Mouse (Mus musculus) ES-Bruce4 (cell line): ENCODE data around the gene Plcb1. TPM values are rescaled to one million over a fixed set of nuclear protein-coding genes. Genes with fewer than 3 reads are reported as not detected.
A peak's percentile ranks its signal among the peaks of the same experiment; 100 is the strongest.
"Not testable (repeated sequence)": the region's sequence is repeated elsewhere in the genome, so short reads cannot be mapped to it uniquely, and the experiment has no call there.

Experiments used
- H3K27ac ChIP-seq: 2 replicates; pipeline ENCODE4 v1.5.1; 2012; ENCODE audit warnings: low read length, inconsistent platforms; ENCODE audit not compliant: insufficient read depth
- H3K27me3 ChIP-seq: 2 replicates; pipeline ENCODE4 v1.6.1; 2012; ENCODE audit warnings: mild to moderate bottlenecking, low read length, inconsistent platforms; ENCODE audit not compliant: control insufficient read depth, poor library complexity, insufficient read depth, severe bottlenecking
- H3K36me3 ChIP-seq: 2 replicates; pipeline ENCODE4 v1.6.1; 2012; ENCODE audit warnings: inconsistent platforms, mild to moderate bottlenecking, low read length, moderate library complexity; ENCODE audit not compliant: control insufficient read depth, poor library complexity, insufficient read depth, severe bottlenecking
- H3K4me1 ChIP-seq: one replicate; pipeline ENCODE4 v1.8.1; 2011; ENCODE audit warnings: low read length; ENCODE audit not compliant: control insufficient read depth, insufficient read depth
- H3K4me3 ChIP-seq: 2 replicates; pipeline ENCODE4 v1.5.1; 2011; ENCODE audit warnings: low read depth, mild to moderate bottlenecking, low read length
- H3K9ac ChIP-seq: 2 replicates; pipeline ENCODE4 v1.6.1; 2012; ENCODE audit warnings: low read depth, mild to moderate bottlenecking, inconsistent platforms; ENCODE audit not compliant: poor library complexity, severe bottlenecking
- H3K9me3 ChIP-seq: replicated peaks from 2 replicates; pipeline ENCODE4 v1.6.1; 2012; ENCODE audit warnings: mild to moderate bottlenecking, low read length, inconsistent platforms; ENCODE audit not compliant: control insufficient read depth, poor library complexity, insufficient read depth, severe bottlenecking
- CTCF ChIP-seq: IDR thresholded peaks from one replicate; pipeline ENCODE4 v1.8.1; 2011; ENCODE audit warnings: low read depth, low read length
- EP300 ChIP-seq: IDR thresholded peaks from 2 replicates; pipeline ENCODE4 v1.6.1; 2011; ENCODE audit warnings: low read depth, low read length; ENCODE audit not compliant: insufficient read depth
- POLR2A ChIP-seq: IDR thresholded peaks from one replicate; pipeline ENCODE4 v1.8.1; 2011; ENCODE audit warnings: low read length; ENCODE audit not compliant: insufficient read depth
- polyA plus RNA-seq: library from polyadenylated mRNA; stranded (reverse); fragments of >200 nt; gene quantifications from 2 replicates; pipeline ENCODE4 v1.2.4, GENCODE M21; 2011; ENCODE audit warnings: low read depth; ENCODE audit not compliant: missing spikeins, insufficient read depth, insufficient read length

The Plcb1 gene
- polyA plus RNA-seq, 1 experiment, result 0.19 TPM

- no peaks in the 10 kb centered on the region for H3K4me1 ChIP-seq
- H3K9me3 ChIP-seq, result no peaks in the 10 kb centered on the region
- no peak overlapping the region for H3K4me3 ChIP-seq
- H3K27ac ChIP-seq, result no peak overlapping the region
- TF ChIP-seq CTCF (no peak), EP300 (no peak), POLR2A (no peak)
- H3K36me3 ChIP-seq, result no peaks in the 10 kb centered on the region
- H3K27me3 ChIP-seq, result no peaks in the 10 kb centered on the region
- no peak overlapping the region for H3K9ac ChIP-seq
Measured at GRCm38 (mm10) chr2:135370259-135370835, 584.5 kb downstream of the Plcb1 start.

- H3K27ac ChIP-seq, H3K27me3 ChIP-seq, H3K36me3 ChIP-seq, H3K4me3 ChIP-seq, H3K4me1 ChIP-seq, H3K9me3 ChIP-seq, H3K9ac ChIP-seq: not testable (repeated sequence)
Measured at GRCm38 (mm10) chr2:135380796-135381195, 594.9 kb downstream of the Plcb1 start.

GRCm38 (mm10) chr2:135381396-135381795, 595.5 kb downstream of the Plcb1 start:
- Histone ChIP-seq H3K27me3 (no peaks in the 10 kb centered on the region), H3K9me3 (no peaks in the 10 kb centered on the region), H3K4me3 (no peak overlapping the region), H3K9ac (no peak overlapping the region), H3K4me1 (no peaks in the 10 kb centered on the region), H3K27ac (no peak overlapping the region), H3K36me3 (no peaks in the 10 kb centered on the region)
- TF ChIP-seq CTCF (no peak), EP300 (no peak), POLR2A (no peak)

GRCm38 (mm10) chr2:135387990-135388389, 602.1 kb downstream of the Plcb1 start:
- H3K27me3 ChIP-seq, result no peaks in the 10 kb centered on the region
- TF ChIP-seq EP300 (no peak), CTCF (peak; percentile 12)
- H3K9me3 ChIP-seq, result no peaks in the 10 kb centered on the region
- H3K27ac ChIP-seq, result no peak overlapping the region
- H3K4me1 ChIP-seq, result no peaks in the 10 kb centered on the region
- no peak overlapping the region for H3K4me3 ChIP-seq
- no peaks in the 10 kb centered on the region for H3K36me3 ChIP-seq
- H3K9ac ChIP-seq, result no peak overlapping the region

- no peak for TF ChIP-seq POLR2A
- no peak for TF ChIP-seq EP300
- TF ChIP-seq CTCF, result no peak
- Histone ChIP-seq H3K4me1 (no peaks in the 10 kb centered on the region), H3K36me3 (no peaks in the 10 kb centered on the region), H3K27ac (no peak overlapping the region), H3K9me3 (no peaks in the 10 kb centered on the region), H3K9ac (no peak overlapping the region), H3K27me3 (no peaks in the 10 kb centered on the region), H3K4me3 (no peak overlapping the region)
Measured at GRCm38 (mm10) chr2:135394698-135395097, 608.8 kb downstream of the Plcb1 start.

- Histone ChIP-seq H3K4me1 (no peaks in the 10 kb centered on the region), H3K27me3 (no peaks in the 10 kb centered on the region), H3K9ac (no peak overlapping the region), H3K36me3 (no peaks in the 10 kb centered on the region), H3K27ac (no peak overlapping the region), H3K9me3 (no peaks in the 10 kb centered on the region), H3K4me3 (no peak overlapping the region)
- TF ChIP-seq POLR2A (no peak), EP300 (no peak), CTCF (no peak)
Measured at GRCm38 (mm10) chr2:135396375-135396774, 610.5 kb downstream of the Plcb1 start.

DNA sequence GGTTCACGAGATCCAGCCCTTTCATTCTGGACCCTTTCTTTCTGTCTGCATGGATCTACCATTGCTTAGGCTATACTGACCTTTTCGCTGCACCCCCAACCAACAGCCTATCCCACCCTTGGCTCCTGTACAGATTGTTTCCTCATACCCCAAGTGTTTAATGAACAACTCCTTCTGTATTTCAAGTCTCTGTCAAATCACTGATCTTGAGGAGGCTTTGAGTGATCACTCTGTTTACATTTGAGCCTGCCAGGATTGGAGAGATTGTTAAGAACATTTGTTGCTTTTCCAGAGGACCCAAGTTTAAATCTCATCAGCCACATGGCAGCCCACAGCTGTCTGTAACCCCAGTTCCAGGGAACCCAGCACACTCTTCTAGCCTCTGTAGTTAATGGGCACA, 612.1 kb downstream of the Plcb1 start:
- H3K9ac ChIP-seq, result no peak overlapping the region
- H3K27me3 ChIP-seq, result no peaks in the 10 kb centered on the region
- H3K27ac ChIP-seq, result no peak overlapping the region
- no peaks in the 10 kb centered on the region for H3K36me3 ChIP-seq
- no peaks in the 10 kb centered on the region for H3K9me3 ChIP-seq
- H3K4me3 ChIP-seq, result no peak overlapping the region
- H3K4me1 ChIP-seq, result no peaks in the 10 kb centered on the region
- TF ChIP-seq POLR2A (no peak), CTCF (no peak), EP300 (no peak)
